Mouse (Mus musculus) ES-E14 (cell line): ENCODE measurements around the gene Cpsf6.

Source experiments
- CHD2 ChIP-seq: IDR thresholded peaks from 2 replicates; pipeline ENCODE4 v1.6.1; 2014; ENCODE audit warnings: mild to moderate bottlenecking, low read depth, low read length, inconsistent platforms
- MAFK ChIP-seq: IDR thresholded peaks from 2 replicates; pipeline ENCODE4 v1.6.1; 2014; ENCODE audit warnings: mild to moderate bottlenecking, low read depth, low read length, inconsistent platforms; ENCODE audit not compliant: insufficient read depth

GRCm38 (mm10) chr10:117377431-117378290, 2.2 kb downstream of the Cpsf6 start:
- TF ChIP-seq CHD2: no peak
- no peak for TF ChIP-seq MAFK
